Mouse (Mus musculus): Measurements from ENCODE around the gene Gbp8. TPM values are rescaled to one million over a fixed set of nuclear protein-coding genes. Genes with fewer than 3 reads are reported as not detected.
"Not testable (repeated sequence)": the region's sequence is repeated elsewhere in the genome, so short reads cannot be mapped to it uniquely, and the experiment has no call there.

Gbp8 gene
- polyA plus RNA-seq, 1 experiment from 2014 or later, result 7.8 TPM

DNA sequence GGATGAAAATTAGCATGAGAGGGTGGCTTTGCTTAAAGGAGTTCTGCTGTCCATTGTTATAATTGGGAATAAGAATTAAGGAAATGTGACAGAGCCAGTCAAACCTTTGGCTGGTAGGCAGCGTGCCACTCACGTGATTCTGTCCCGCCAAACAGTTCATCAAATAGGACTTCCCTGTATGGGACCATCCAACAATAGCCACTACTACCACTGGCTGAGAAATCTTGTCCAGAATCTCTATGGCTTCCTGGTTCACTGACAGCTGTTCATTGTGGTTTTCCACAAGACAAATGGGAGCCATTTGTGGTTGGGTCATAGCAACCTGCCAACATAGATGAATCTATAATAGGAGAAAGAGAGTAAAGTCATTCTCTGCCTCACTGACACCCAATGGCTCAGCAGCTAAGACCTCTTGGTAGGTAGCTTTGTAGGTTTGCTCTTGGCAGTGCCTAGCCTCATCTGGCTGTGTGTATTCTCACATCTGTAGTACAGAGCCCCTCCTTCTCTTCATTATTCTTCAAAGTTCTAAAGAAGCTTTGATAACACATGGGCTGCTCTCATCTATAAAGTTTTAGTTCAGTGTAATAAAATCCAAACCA, 2.5 kb downstream of the Gbp8 start:
- 83% methylated on average over 3 of the region's 3 CpGs for WGBS
- not testable (repeated sequence) for H3K4me3 ChIP-seq (ENCODE audit: low read length)

GRCm38 (mm10) chr5:105121731-105122130, 17.6 kb downstream of the Gbp8 start:
- not testable (repeated sequence) for H3K4me1 ChIP-seq (ENCODE audit: control insufficient read depth, insufficient read depth, low read length); H3K9ac ChIP-seq (ENCODE audit: low read length); H3K27me3 ChIP-seq (ENCODE audit: control insufficient read depth, insufficient read depth, low read length); H3K27ac ChIP-seq (ENCODE audit: low read length); H3K9me3 ChIP-seq (replicated peaks; ENCODE audit: control insufficient read depth, low read length); H3K4me3 ChIP-seq (ENCODE audit: low read length); H3K36me3 ChIP-seq (ENCODE audit: control insufficient read depth, insufficient read depth); ATAC-seq (replicated peaks; ENCODE audit: extremely low read depth, insufficient read depth, low FRiP score); H3K4me2 ChIP-seq (ENCODE audit: low read depth, low read length)
- WGBS, result 67% methylated on average over 6 of the region's 6 CpGs

More for the DNA sequence above, 2.5 kb downstream of the Gbp8 start:
- H3K9ac ChIP-seq (ENCODE audit: low read length); H3K4me1 ChIP-seq (ENCODE audit: control insufficient read depth, insufficient read depth, low read length); ATAC-seq (replicated peaks; ENCODE audit: extremely low read depth, insufficient read depth, low FRiP score); H3K27me3 ChIP-seq (ENCODE audit: control insufficient read depth, insufficient read depth, low read length); H3K27ac ChIP-seq (ENCODE audit: low read length); H3K4me2 ChIP-seq (ENCODE audit: low read depth, low read length); H3K36me3 ChIP-seq (ENCODE audit: control insufficient read depth, insufficient read depth); H3K9me3 ChIP-seq (replicated peaks; ENCODE audit: control insufficient read depth, low read length): not testable (repeated sequence)

DNA sequence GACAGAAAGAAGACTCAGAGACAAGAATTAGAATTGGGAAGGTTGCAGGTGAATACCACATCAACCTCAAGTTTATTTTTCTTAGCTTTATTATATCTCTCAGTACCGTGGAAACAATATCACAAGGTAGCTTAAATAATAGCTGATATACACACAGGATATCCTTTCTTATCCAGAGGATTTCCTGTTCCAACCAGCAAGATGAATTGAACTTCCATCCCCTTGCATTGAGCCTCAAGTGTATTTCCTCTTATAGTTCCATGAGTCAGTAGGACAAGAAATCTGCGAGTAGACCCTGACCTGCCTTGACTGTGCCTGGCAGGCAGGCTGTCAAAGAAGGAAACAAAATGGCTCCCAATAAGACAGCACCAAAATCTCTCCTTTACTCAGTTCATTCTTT, 23.6 kb downstream of the Gbp8 start:
- H3K4me3 ChIP-seq (ENCODE audit: low read length), result no peak overlapping the region
- H3K9ac ChIP-seq (ENCODE audit: low read length), result no peak overlapping the region
- WGBS, result 63% methylated on average over 2 of the region's 2 CpGs
- H3K36me3 ChIP-seq (ENCODE audit: control insufficient read depth, insufficient read depth), result no peaks in the 10 kb centered on the region
- H3K4me1 ChIP-seq (ENCODE audit: control insufficient read depth, insufficient read depth, low read length), result no peaks in the 10 kb centered on the region; the same call in 1 of the 2 replicates
- H3K9me3 ChIP-seq (replicated peaks; ENCODE audit: control insufficient read depth, low read length), result peaks cover 3% of the 10 kb centered on the region; the same call in 1 of the 2 replicates
- H3K27ac ChIP-seq (ENCODE audit: low read length), result no peak overlapping the region
- no peaks in the 10 kb centered on the region for H3K27me3 ChIP-seq (ENCODE audit: control insufficient read depth, insufficient read depth, low read length)
- no peak overlapping the region for H3K4me2 ChIP-seq (ENCODE audit: low read depth, low read length)
- no peak for ATAC-seq (replicated peaks; ENCODE audit: extremely low read depth, insufficient read depth, low FRiP score)

DNA sequence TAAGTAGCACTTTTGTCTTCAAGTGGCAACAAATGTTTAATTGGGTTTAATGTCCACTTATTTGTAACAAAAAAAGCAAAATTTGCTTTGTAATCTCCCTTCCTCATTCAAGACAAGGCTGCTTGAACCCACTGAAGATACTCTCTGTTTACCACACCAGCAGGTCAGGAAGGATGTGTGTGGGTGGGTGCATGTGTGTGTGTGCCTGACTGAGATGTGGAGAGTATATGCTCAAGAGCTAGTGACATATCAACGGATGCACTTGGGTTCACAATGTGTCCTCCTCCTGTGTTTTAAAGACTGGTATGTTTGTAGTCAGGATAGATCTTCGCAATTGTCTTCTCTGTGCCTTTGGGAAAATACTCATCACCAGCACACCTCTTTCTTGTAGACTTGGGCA, 24.6 kb downstream of the Gbp8 start:
- no peak for ATAC-seq (replicated peaks; ENCODE audit: extremely low read depth, insufficient read depth, low FRiP score)
- no peaks in the 10 kb centered on the region; the same call in 1 of the 2 replicates for H3K4me1 ChIP-seq (ENCODE audit: control insufficient read depth, insufficient read depth, low read length)
- H3K27me3 ChIP-seq (ENCODE audit: control insufficient read depth, insufficient read depth, low read length), result no peaks in the 10 kb centered on the region
- no peak overlapping the region for H3K4me2 ChIP-seq (ENCODE audit: low read depth, low read length)
- no peak overlapping the region for H3K4me3 ChIP-seq (ENCODE audit: low read length)
- WGBS, result 75% methylated on average over 2 of the region's 2 CpGs
- no peak overlapping the region for H3K9ac ChIP-seq (ENCODE audit: low read length)
- peaks cover 3% of the 10 kb centered on the region; the same call in 1 of the 2 replicates for H3K9me3 ChIP-seq (replicated peaks; ENCODE audit: control insufficient read depth, low read length)
- no peaks in the 10 kb centered on the region for H3K36me3 ChIP-seq (ENCODE audit: control insufficient read depth, insufficient read depth)
- no peak overlapping the region for H3K27ac ChIP-seq (ENCODE audit: low read length)

DNA sequence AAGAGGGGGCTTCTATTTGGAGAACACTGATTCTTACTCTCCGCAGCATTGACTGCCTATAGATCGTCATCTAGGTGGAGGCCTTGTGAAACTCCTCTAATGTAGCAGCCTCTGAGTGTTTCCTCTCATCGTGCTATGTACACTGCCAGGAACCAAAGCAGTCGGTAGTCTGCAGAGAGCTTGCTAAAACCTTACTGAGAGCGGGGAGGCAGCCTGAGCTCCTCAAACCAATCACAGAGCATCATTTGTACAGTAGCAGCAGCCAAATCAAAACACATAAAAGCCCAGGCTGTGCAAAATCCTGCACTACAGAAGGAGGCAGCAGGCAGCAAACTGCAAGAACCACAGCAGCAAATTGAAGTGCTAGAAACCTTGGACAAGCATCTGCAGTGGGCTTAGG, 25.7 kb downstream of the Gbp8 start:
- Histone ChIP-seq H3K36me3 (ENCODE audit: control insufficient read depth, insufficient read depth) (no peaks in the 10 kb centered on the region), H3K4me3 (ENCODE audit: low read length) (no peak overlapping the region), H3K27me3 (ENCODE audit: control insufficient read depth, insufficient read depth, low read length) (no peaks in the 10 kb centered on the region), H3K4me1 (ENCODE audit: control insufficient read depth, insufficient read depth, low read length) (no peaks in the 10 kb centered on the region; the same call in 1 of the 2 replicates), H3K9ac (ENCODE audit: low read length) (no peak overlapping the region), H3K9me3 (replicated peaks; ENCODE audit: control insufficient read depth, low read length) (peaks cover 3% of the 10 kb centered on the region; the same call in 1 of the 2 replicates), H3K27ac (ENCODE audit: low read length) (no peak overlapping the region), H3K4me2 (ENCODE audit: low read depth, low read length) (no peak overlapping the region)
- WGBS, result 85% methylated on average over 5 of the region's 5 CpGs
- ATAC-seq (replicated peaks; ENCODE audit: extremely low read depth, insufficient read depth, low FRiP score), result no peak

DNA sequence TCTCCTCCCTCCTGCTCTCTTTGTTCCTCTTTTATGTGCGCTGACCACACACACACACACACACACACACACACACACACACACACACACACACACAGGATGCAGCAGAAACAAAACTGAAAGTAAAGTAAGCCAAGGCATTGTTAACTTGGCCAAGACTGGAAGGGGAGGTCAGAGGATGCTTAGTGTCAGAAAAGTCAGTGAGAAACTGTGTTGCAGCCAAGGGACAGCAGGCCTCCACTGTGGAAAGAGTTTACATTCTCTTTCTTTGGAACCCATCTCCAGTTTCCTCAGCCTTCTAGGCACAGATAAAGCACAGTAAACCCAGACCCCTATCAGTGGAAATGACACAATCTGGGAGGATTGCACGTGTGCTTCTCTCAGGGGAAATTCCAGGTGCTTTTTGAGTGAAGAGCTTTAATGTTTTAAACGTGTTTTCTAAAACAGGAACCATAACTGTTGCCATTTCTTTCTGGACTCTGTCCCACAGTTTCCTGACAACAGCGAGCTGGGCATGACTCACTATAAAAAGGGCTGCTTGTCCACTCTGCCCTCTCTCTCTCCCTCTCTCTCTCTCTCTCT, 29.0 kb downstream of the Gbp8 start:
- WGBS, result 12% methylated on average over 4 of the region's 4 CpGs

GRCm38 (mm10) chr5:105109775-105110174, 29.6 kb downstream of the Gbp8 start:
- Histone ChIP-seq H3K4me3 (ENCODE audit: low read length) (peak overlapping the region; percentile 29; the same call in 1 of the 2 replicates), H3K4me2 (ENCODE audit: low read depth, low read length) (peak overlapping the region; percentile 50), H3K9ac (ENCODE audit: low read length) (0 out of 2 replicates have a peak overlapping the region, but pooled peaks have one; percentile 26), H3K27ac (ENCODE audit: low read length) (peak overlapping the region; percentile 74)
- H3K27me3 ChIP-seq (ENCODE audit: control insufficient read depth, insufficient read depth, low read length); H3K9me3 ChIP-seq (replicated peaks; ENCODE audit: control insufficient read depth, low read length); H3K36me3 ChIP-seq (ENCODE audit: control insufficient read depth, insufficient read depth); H3K4me1 ChIP-seq (ENCODE audit: control insufficient read depth, insufficient read depth, low read length): not testable (repeated sequence)
- peak; percentile 62; the same call in 1 of the 2 replicates for ATAC-seq (replicated peaks; ENCODE audit: extremely low read depth, insufficient read depth, low FRiP score)
- 27% methylated on average over 1 of the region's 1 CpGs for WGBS

More for the DNA sequence above, 29.0 kb downstream of the Gbp8 start:
- not testable (repeated sequence) for H3K4me1 ChIP-seq (ENCODE audit: control insufficient read depth, insufficient read depth, low read length); H3K36me3 ChIP-seq (ENCODE audit: control insufficient read depth, insufficient read depth); H3K9me3 ChIP-seq (replicated peaks; ENCODE audit: control insufficient read depth, low read length); H3K27me3 ChIP-seq (ENCODE audit: control insufficient read depth, insufficient read depth, low read length); H3K4me3 ChIP-seq (ENCODE audit: low read length); H3K9ac ChIP-seq (ENCODE audit: low read length)
- peak; percentile 85 for ATAC-seq (replicated peaks; ENCODE audit: extremely low read depth, insufficient read depth, low FRiP score)
- peak overlapping the region; percentile 50 for H3K4me2 ChIP-seq (ENCODE audit: low read depth, low read length)
- peak overlapping the region; percentile 74 for H3K27ac ChIP-seq (ENCODE audit: low read length)

GRCm38 (mm10) chr5:105105689-105106088, 33.7 kb downstream of the Gbp8 start:
- H3K27ac ChIP-seq (ENCODE audit: low read length); H3K4me1 ChIP-seq (ENCODE audit: control insufficient read depth, insufficient read depth, low read length); ATAC-seq (replicated peaks; ENCODE audit: extremely low read depth, insufficient read depth, low FRiP score); H3K4me3 ChIP-seq (ENCODE audit: low read length); H3K27me3 ChIP-seq (ENCODE audit: control insufficient read depth, insufficient read depth, low read length); H3K36me3 ChIP-seq (ENCODE audit: control insufficient read depth, insufficient read depth); H3K4me2 ChIP-seq (ENCODE audit: low read depth, low read length); H3K9me3 ChIP-seq (replicated peaks; ENCODE audit: control insufficient read depth, low read length); H3K9ac ChIP-seq (ENCODE audit: low read length): not testable (repeated sequence)
- 66% methylated on average over 2 of the region's 2 CpGs for WGBS

DNA sequence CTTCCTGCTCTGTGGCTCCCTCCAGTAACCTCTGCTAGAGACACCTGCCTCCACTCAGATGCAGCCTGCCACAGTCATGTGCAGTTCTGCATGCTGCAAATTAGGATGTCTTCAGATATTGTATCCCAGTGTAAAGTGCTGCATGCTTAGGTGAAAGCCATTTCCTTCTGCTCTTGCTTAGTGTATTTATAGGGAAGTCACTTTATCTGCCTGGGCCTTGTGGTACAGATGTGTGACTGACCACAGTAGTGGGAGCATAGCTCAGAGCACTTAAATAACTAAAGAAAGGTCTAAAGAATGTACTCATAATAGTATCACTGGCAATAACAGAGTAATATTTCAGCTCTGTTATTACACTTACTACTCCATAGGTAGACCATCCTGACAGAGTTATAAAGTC, 57.4 kb downstream of the Gbp8 start:
- Histone ChIP-seq H3K4me1 (ENCODE audit: control insufficient read depth, insufficient read depth, low read length) (no peaks in the 10 kb centered on the region), H3K9me3 (replicated peaks; ENCODE audit: control insufficient read depth, low read length) (peaks cover 4% of the 10 kb centered on the region; the same call in 1 of the 2 replicates), H3K4me2 (ENCODE audit: low read depth, low read length) (no peak overlapping the region), H3K27ac (ENCODE audit: low read length) (no peak overlapping the region), H3K9ac (ENCODE audit: low read length) (no peak overlapping the region), H3K4me3 (ENCODE audit: low read length) (no peak overlapping the region), H3K36me3 (ENCODE audit: control insufficient read depth, insufficient read depth) (no peaks in the 10 kb centered on the region), H3K27me3 (ENCODE audit: control insufficient read depth, insufficient read depth, low read length) (no peaks in the 10 kb centered on the region)
- ATAC-seq (replicated peaks; ENCODE audit: extremely low read depth, insufficient read depth, low FRiP score), result no peak
